Mouse (Mus musculus) neural tube, embryonic 15.5 days (tissue): ENCODE measurements at regions not wholly inside any gene's neighbourhood (a gene's known extent, or its start where the extent isn't known, plus 50 kb on each side); places are given as distances from the start of the nearest gene placed in this dataset.

Experiments used
- ATAC-seq: fragments of 200-750 bp; cut with Nextera tagmentation; 2 replicates; pipeline ENCODE4 v1.8.0; 2017; ENCODE audit warnings: mild to moderate bottlenecking, moderate TSS enrichment, moderate library complexity; ENCODE audit not compliant: low FRiP score
- H3K27ac ChIP-seq: fragments of 300-500 bp; sonication (generic); replicated peaks from 2 replicates; pipeline ENCODE4 v1.5.1; 2015; ENCODE audit warnings: mild to moderate bottlenecking, inconsistent platforms
- H3K27me3 ChIP-seq: fragments of 300-500 bp; sonication (generic); replicated peaks from 2 replicates; pipeline ENCODE4 v1.6.1; 2015; ENCODE audit warnings: inconsistent platforms
- H3K36me3 ChIP-seq: fragments of 300-500 bp; sonication (generic); 2 replicates; pipeline ENCODE4 v1.6.1; 2015; ENCODE audit warnings: inconsistent platforms
- H3K4me1 ChIP-seq: fragments of 300-500 bp; sonication (generic); 2 replicates; pipeline ENCODE4 v1.6.1; 2015; ENCODE audit warnings: inconsistent platforms
- H3K4me2 ChIP-seq: fragments of 300-500 bp; sonication (generic); 2 replicates; pipeline ENCODE4 v1.6.1; 2015; ENCODE audit warnings: inconsistent platforms, mild to moderate bottlenecking, moderate library complexity
- H3K4me3 ChIP-seq: fragments of 300-500 bp; sonication (generic); replicated peaks from 2 replicates; pipeline ENCODE4 v1.5.1; 2015; ENCODE audit warnings: mild to moderate bottlenecking, inconsistent platforms
- H3K9ac ChIP-seq: fragments of 300-500 bp; sonication (generic); replicated peaks from 2 replicates; pipeline ENCODE4 v1.6.1; 2015; ENCODE audit warnings: mild to moderate bottlenecking, inconsistent platforms
- H3K9me3 ChIP-seq: fragments of 300-500 bp; sonication (generic); replicated peaks from 2 replicates; pipeline ENCODE4 v1.6.1; 2016; ENCODE audit warnings: inconsistent platforms
- WGBS: fragments of 180-500 bp; shearing (Covaris S2); methylation state at CpG from one replicate; pipeline ENCODE4 v1.1.7; 2015; ENCODE audit warnings: mixed read lengths; 5-methylcytosine and 5-hydroxymethylcytosine counted together

DNA sequence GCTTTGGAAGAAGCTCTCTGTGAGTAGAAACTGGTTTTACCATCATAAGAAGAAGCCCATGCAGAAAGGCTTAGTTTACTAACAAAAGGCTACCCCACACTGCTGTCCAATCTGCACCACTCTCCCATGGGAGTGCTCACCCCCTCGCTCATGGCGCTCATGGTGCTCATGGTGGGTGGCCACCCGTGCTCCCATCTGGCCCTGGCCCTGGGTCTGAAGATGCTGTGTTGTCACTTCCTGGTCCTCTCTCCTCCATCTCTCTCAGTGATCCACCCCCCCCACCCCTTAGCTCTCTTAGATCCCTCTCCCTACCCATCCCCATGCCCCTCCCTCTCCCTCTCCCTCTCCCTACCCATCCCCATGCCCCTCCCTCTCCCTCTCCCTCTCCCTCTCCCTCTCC, 57.2 kb upstream of the Twist2 start:
- no peak overlapping the region for H3K4me2 ChIP-seq
- H3K4me1 ChIP-seq = no peaks in the 10 kb centered on the region
- no peak for ATAC-seq
- H3K9ac ChIP-seq = no peak overlapping the region
- WGBS = 97% methylated on average over 3 of the region's 3 CpGs
- H3K9me3 ChIP-seq = no peaks in the 10 kb centered on the region
- H3K4me3 ChIP-seq = no peak overlapping the region
- no peak overlapping the region for H3K27ac ChIP-seq
- H3K36me3 ChIP-seq = no peaks in the 10 kb centered on the region
- no peaks in the 10 kb centered on the region for H3K27me3 ChIP-seq

GRCm38 (mm10) chr1:91744701-91745100, 56.6 kb upstream of the Twist2 start:
- no peak for ATAC-seq
- WGBS = 88% methylated on average over 5 of the region's 5 CpGs
- Histone ChIP-seq H3K4me1 (no peaks in the 10 kb centered on the region), H3K27ac (no peak overlapping the region), H3K27me3 (no peaks in the 10 kb centered on the region), H3K9ac (no peak overlapping the region), H3K9me3 (no peaks in the 10 kb centered on the region), H3K36me3 (no peaks in the 10 kb centered on the region), H3K4me2 (no peak overlapping the region), H3K4me3 (no peak overlapping the region)

GRCm38 (mm10) chr1:91747583-91747982, 53.7 kb upstream of the Twist2 start:
- H3K36me3 ChIP-seq = no peaks in the 10 kb centered on the region
- ATAC-seq = no peak
- no peaks in the 10 kb centered on the region for H3K4me1 ChIP-seq
- H3K27ac ChIP-seq = no peak overlapping the region
- 27% methylated on average over 11 of the region's 11 CpGs for WGBS
- no peaks in the 10 kb centered on the region for H3K9me3 ChIP-seq
- H3K4me2 ChIP-seq = no peak overlapping the region
- no peak overlapping the region for H3K9ac ChIP-seq
- no peak overlapping the region for H3K4me3 ChIP-seq
- H3K27me3 ChIP-seq = no peaks in the 10 kb centered on the region
